Mouse (Mus musculus): Measurements from ENCODE around the gene Dab2ip.

Dab2ip gene

DNA sequence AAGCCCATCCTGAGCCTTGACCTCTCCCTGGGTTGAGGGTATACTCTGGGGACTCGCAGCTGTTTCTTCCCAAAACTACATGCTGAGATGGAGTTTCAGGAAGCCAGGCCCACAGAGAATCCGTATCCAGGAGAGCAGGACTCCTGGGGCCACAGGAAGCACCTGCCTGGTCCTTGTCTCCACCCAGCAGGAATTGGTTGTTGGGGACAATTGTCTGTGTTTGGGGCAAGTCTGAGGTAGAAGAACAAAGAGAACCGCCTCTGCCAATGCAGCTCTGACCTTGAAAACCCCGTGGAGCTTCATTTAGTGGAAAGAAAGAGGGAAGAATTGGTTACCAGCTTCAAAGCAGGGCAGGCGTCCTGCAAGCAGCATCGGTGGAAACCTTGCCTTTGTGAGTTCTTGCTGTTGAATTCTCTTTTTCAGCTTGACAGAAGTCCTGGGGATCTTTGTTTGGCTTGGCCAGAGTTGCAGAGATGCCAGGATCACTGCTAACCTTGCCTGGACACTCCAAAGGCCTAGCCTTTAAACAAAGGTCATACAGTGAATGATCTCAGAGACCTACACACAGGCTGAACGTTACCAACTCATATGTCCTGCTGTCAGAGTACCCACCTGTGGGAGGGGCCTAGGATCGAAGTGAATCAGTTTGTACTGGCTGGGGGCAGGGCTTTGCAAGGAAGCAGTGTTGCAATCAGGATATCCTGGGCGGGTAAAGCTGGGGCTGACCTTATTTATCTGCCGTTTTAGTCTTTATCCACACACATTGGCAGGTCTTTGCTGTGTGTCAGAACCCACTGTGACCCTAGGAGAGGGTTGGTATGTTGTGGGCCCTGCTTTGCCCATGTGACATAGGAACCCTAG lies 122.0 kb downstream of the Dab2ip start:
- DNase-seq (ENCODE audit: low read depth, low spot score) = peak; percentile 21

DNA sequence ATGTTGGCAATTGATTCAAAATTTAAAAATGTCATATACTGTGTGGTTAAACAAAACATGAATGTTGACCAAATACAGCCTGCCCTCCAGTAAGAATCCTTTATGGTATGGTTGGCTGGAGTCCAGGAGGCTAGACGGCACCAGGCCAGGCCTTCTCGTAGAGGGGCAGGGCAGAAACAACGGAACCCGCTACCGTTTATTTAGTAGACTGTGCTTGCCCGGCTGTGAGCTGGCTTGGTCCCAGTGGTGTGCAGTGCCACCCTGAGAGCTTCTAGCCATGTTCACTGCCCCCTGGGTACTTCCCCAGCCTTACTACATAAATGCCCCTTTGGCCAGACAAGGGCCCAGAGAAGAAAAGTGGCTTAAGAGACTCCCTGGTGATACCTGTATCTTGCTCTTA lies 122.8 kb downstream of the Dab2ip start:
- peak; percentile 8 for DNase-seq (ENCODE audit: low read depth, low spot score)

DNA sequence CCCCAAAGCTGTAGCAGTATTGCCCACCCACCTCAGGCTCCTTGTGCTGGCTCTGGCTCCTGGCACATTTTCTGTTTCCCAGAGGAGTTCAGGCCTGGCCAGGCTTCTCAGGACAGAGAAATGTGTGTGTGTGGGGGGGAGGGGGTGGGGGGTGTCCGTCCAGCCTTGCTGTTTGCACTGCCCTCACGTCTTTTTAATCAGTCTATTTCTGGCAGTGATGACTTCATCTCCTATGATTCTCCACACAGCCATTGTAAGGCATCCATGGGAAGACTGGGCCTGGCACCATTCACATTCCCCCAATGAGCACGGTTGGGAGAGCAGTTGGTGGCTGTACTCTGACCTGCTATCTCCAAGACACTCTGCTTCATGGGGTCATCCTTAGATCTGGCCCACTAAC lies 125.9 kb downstream of the Dab2ip start:
- DNase-seq (ENCODE audit: low read depth, low spot score) = no peak

DNA sequence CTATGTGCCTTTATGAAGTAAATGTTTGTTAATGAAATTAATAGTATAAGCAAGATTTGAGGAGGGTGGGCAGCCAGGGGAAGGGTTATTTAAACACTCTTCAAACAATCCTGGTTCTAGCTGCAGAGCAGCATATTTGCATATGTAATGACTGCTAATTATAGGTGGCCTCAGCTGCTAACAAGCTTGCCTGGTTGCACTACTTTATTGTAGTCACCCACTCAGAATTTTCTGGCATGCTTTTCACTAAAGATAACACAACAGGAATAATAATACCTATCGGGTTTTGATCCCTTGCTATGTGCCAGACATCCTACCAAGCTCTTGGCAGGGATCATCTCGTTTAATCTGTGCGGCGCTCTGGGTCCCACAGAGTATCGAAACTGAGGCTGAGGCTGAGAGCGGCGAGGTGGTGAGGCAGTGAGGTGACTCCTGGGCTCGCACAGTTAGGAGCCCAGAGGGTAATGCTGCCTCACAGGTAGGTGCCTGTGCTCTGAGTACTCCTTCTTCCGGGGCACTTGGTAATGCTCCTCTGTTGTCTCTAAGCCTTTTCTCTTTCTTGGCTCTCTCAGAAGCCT lies 126.8 kb downstream of the Dab2ip start:
- peak; percentile 86 for DNase-seq (ENCODE audit: low read depth, low spot score)

DNA sequence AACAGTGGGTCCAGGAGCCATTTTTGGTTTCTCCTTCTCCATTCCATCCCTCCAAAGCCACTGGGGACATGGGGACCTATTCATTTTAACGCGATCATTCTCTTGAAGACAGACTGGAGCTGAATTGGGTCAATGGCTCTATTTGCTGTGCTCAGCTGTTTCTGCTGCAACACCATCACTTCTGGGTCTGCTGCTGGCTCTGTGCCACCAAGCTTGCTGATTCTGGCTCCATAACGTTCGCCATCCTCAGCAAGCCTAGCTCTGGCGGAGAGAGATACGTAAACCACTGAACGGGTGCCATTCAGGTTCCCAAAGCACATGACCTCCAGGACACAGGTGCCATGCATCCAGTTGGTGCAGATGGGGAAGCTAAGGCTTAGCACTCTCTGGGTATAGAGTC lies 128.0 kb downstream of the Dab2ip start:
- DNase-seq (ENCODE audit: low read depth, low spot score) = no peak

DNA sequence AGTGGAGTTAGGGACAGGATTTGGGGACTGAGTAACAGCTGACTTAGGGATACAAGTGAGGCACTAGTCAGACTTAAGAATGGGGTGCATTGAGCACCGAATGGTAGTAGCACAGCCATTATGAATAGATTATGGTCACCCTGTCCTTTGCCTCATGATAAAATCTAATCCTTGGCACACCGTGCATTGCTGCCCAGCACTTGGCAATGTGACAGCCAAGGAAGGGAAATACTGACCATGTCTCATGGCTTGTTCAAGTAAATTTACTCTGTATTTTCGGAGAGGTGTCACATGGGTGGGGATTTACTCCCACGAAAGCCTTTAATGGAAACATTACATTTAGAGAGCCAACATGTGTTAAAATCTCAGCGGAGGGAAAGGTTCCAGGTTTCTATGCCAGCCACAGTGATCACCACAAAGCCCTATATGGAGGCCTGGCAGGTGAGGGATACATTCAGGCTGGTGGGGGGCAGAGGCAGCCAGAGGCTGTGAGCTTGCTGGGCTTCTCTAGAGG lies 129.5 kb downstream of the Dab2ip start:
- DNase-seq (ENCODE audit: low read depth, low spot score) = no peak

DNA sequence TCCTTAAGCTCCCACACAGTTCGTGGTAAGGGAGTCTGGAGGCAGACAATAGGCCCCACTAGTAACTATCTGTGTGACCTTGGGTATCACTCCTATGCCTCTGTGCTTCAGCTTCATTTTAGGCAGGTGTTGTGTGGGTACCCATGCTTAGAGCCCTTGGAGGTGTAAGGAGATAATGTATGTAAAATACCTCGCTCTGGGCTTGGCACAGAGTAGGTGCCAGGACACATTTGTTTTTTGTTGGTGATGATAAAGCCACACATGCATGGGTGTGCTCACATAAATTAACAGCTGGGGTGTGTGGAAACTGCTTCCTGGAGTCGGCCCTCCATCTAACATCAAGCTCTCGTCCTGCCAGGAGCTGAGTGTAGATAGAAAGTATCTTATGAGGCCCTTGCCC lies 130.1 kb downstream of the Dab2ip start:
- DNase-seq (ENCODE audit: low read depth, low spot score) = no peak

DNA sequence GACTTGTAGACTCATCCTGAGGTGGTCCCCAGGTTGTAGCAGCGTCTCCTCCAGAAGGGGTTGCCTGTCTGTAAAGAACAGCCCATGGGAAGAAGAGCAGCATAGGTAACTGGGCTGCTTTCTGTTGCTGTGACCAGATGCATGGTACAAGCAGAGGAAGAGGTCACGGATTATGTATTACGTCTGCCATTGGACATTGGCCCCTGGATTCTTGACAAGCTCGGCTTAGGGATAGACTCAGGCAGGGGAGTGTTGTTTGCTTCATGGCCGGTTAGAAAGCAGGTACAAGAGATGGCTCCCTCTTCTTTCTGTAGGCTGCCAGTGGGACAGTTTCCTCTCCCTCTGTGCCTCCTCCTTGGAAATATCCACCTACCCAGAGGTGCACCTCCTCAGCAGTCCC lies 130.5 kb downstream of the Dab2ip start:
- no peak for DNase-seq (ENCODE audit: low read depth, low spot score)

DNA sequence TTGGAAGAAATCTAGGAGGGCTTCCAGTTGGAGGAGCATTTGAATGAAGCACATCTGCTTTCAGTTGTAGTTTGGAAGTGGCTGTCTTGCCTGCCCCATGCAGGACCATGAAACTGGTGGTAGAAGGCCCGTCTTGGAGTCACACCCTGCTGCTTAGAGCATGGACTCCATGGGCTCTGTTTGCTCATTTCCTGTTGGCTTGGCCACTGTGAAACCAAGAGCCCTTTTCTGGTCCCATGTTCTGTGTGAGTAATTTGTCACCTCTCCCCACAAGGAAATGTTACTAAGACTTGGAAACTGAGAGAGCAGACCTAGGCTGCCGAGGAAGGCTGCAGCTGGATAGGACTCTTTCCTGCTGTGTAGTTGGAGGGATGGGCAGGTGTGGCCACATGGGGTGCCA lies 131.8 kb downstream of the Dab2ip start:
- no peak for DNase-seq (ENCODE audit: low read depth, low spot score)

DNA sequence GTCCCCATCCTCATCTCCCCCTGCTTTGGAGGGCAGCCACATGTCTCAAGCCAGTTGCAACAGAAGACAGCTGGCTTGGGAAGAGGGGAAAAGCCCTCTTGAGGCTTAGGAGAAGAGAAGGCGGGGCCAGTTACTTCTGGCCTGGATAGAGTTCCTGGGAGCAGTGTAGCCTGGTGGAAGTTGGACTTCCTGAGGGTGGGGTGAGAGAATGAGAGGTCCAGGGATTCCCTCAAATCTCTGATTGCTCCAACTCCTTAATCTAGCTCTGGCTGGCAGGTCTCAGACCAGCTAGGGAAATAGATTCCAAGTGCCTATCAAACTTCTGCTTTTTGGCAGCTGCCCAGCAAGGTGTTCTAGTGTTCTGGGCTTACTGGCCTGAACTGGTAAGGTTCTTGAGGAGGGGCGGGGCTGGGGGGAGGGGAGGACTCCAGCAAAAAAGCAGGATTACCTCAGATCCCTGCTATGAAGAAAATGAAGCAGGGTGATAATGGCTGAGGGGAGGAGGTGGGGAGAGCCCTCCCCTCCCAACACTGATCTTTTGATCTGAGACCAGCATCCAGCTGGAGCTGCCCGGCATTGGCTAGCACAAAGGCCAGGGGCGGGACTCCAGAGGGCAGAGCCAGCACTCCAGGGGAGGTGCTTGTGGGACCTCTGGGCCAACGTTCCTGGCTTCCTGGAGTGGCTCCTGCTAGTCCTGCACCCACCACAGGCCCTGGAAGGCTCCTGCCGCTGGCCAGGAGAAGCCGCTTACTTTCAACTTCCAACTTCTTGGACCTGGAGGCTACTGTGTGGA lies 133.4 kb downstream of the Dab2ip start:
- no peak for DNase-seq (ENCODE audit: low read depth, low spot score)

DNA sequence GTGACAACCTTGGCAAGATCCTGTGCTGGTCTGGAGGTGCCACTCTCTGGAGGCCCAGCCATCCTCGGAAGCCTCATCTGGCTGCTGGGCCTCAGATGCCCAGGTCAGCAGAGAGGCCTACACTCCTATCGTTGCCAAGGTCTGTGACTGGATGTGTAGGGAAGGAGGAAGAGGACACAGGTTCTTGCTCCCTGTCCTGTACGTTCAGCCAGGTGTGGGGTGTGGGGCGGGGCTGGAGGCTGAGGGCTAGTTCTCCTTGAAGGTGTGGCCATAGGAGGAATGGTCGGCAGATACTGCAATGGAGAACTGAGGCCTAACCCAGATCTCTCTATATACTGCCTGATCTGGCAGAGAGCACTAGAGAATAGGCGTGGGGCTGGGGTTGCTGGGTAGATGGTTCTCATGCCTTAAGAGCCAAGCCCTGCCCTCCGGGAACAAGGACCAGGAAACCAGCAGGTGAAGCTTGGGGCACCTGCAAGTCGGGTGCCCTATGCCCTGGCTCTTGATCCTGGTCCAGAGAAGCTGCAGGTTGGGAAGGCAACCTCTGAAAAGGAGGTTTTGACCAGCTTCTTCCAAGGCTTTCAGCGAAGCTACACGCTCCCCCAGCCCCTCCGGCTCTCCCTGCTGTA lies 134.3 kb downstream of the Dab2ip start:
- no peak for DNase-seq (ENCODE audit: low read depth, low spot score)

DNA sequence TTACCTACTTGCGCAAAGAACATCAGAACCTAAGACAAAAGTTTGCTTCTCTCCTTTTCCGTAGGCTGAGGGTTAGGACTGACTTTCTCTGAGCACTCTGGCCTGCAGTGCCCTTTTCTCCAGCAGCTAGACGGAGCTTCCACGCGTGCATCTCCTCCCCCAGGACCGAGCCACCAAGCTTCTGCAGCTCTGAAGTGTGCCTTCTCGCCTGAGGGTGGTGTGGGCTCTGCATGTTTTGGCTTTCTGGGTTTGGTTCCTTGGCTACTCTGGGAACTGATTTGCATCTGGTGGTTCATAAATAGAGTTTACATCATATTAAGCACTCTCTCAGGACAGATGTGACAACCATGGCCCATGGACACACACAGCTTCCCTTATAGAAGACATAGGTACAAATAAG lies 135.0 kb downstream of the Dab2ip start:
- no peak for DNase-seq (ENCODE audit: low read depth, low spot score)

DNA sequence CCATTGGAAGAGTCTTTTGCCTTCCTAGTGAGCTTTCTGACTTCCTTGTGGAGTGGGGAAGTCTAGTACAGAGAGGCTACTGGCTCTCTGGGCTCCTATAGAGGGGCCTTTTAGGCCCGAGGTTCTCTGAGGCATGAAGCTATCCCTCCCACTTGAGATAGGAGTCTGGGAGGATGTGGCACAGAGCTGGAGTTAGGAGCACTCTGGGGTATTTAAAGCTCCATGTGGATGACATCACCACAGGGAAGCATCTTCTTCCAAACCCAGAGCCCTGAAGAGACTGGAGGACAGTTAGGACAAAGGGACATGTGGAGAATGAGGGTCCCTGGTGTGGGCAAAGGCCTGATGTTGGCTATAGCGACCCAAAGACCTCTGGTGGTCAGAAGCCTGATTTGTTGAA lies 136.0 kb downstream of the Dab2ip start:
- no peak for DNase-seq (ENCODE audit: low read depth, low spot score)

DNA sequence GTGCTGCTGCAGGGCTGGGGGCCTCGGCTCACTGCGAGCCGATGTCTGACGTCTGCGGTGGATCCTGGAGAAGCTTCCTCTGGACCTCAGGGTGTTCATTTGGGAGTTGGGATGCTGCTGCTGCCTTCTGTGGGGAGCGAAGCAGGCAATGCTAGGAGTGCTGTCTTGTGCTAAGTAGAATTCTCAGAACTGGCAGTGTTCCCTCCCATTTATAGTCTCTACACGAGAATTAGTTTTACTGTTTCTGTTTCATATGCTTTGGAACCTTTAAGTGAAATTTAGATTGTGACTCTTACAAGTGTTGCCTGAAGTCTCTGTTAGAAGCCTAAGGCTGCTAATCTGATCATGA lies 138.1 kb downstream of the Dab2ip start:
- no peak for DNase-seq (ENCODE audit: low read depth, low spot score)

DNA sequence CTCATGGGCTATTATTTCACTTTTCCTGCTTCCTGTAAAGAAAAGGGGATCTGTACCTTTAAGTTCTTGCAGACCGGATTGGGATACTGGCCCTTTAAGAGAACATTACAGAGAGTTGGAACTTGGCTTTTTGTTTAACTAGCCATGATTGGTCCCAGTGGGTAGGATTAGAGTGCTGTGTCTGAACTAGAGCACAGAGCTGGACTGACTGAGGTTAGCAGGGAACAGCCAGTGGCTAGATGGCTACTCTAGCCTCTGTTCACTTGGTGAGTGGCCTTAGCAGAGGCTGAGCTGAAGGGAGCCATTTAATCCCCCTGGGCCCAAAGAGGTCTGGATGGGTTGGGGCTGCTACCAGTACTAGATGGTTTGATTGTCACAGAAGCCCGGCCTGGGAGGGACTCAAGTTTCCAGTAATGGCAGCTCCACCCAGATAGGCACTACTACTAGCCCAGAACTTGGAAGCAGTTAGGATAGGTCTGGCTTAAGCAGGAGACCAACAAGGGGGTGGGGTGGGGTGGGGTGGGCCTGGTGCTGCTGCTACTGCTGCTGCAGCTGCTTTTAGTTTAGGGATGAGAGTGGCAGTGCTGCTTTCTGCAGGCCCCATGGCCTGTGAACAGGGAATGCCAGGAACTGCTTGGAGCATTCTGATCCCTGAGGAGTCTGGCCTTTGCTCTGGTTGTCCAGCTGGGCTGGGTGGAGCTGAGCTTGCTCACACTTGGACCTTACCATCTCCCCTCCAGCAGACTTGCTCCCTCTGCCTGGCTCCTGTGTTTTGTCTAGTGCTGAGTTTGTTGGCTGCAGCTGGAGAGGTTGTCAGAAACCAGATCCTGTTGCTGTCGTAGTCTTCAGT lies 138.7 kb downstream of the Dab2ip start:
- no peak for DNase-seq (ENCODE audit: low read depth, low spot score)

DNA sequence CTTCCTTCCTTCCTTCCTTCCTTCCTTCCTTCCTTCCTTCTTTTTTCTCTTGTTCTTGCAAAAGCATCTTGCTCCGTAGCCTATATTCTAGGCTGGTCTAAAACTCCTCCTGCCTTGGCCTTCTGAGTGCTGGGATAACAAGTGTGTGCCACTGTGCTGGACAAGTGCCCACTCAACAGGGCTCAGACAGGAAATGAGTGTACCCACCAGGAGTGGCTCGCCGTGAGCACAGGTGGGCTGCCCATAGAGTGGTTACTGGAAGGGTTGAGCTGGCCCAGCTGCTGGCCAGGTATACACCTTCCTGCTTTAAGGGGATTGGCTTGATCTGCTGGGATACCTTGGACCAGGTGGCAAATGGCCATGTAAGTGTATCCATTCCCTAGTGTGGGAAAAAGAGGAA lies 139.7 kb downstream of the Dab2ip start:
- no peak for DNase-seq (ENCODE audit: low read depth, low spot score)

DNA sequence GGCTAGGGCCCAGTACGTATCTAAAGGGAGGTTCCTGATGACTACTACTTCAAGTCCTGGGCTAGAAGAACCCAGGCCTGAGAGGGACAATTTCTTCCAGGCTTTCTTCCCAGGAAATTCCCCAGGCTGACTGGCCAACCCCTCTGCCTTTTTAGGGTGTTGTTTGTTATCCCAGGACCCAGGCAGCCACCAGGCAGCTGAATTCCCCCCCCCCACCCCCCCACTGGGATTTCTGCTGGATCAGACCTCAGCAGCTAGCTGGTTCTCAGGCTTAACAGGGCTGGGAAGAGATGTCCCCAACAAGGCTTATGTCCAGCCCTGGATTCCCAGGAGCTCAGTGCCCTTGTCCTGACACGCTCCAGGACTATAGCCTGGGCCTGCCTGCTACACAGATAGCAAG lies 142.9 kb downstream of the Dab2ip start:
- no peak for DNase-seq (ENCODE audit: low read depth, low spot score)

DNA sequence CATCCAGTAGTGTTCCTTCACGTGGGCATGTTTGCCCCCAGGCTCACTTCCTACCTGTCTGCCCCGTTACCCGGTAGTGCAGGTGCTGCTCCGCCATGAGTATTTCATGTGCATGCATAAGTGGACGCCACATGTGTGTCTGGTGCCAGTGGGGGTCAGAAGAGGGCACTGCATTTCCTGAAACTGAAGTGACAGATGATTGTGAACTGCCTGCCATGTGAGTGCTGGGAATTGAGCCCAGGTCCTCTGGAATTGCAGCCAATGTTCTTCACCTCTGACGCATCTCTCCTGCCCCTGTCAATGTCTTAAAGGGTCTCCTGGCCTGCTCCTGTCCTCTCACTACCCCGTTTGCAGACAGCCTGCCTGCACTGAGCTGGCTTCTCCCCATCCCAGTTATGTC lies 143.9 kb downstream of the Dab2ip start:
- DNase-seq (ENCODE audit: low read depth, low spot score) = no peak

DNA sequence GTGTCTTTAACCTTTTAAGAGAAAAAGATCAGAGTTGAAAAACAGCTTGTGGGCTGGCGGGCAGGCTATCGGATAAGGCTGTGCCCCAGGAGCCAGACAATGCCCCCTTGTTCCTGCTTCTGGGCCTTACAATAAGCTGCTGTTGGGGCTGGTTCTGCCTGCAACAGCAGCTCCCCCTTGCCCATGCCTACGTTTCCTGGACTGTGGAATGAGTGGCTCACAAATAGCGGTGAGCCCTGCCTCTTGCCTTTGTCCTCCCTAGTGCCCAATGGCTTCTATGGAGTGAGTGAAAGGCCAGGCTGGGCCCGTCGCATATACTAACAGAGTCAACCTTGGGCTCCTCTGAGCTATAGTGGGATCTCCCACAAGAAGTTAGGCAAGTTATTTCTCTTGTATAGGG lies 144.5 kb downstream of the Dab2ip start:
- DNase-seq (ENCODE audit: low read depth, low spot score) = no peak

DNA sequence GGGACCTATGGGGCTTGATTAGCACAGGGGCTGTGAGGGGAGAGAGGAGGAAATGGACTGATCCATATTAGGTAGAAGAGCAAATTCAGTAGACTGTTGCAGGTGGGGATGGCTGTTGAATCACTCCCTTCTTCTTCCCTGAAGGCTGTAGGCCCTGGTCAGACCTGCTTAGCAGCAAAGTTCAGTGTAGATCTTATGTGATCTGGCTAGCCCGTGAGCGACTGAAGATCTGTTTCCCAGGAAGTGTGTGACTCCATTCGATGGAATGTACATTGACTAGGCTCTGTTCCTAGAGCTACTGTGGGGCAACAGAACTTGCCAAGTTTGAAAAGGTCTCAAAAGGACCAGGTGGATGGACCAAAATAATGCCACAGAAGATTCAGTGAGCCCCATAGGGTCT lies 145.2 kb downstream of the Dab2ip start:
- DNase-seq (ENCODE audit: low read depth, low spot score) = no peak

DNA sequence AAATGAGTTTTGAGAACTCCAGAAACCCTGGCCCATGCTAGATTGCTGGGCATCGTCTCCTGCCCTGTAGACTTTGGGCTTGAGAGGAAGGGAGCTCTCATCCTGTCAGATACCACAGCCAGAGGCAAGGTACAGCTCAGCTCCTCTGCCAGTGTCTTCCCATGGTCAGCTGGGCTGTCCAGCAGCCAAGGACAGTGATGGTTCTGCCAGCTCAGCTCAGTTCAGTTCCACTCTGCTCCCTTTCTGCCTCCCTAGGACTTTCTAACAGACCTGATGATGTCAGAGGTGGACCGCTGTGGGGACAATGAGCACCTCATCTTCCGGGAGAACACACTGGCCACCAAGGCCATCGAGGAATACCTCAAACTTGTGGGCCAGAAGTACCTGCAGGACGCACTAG lies 154.5 kb downstream of the Dab2ip start:
- no peak for DNase-seq (ENCODE audit: low read depth, low spot score)

Measured in A20 (cell line).